Mouse (Mus musculus) thymus, adult 2 months (tissue): ENCODE data around the gene Rec8. TPM values are rescaled to one million over a fixed set of nuclear protein-coding genes. Genes with fewer than 3 reads are reported as not detected.

Source experiments
- DNase-seq: peaks from one replicate; pipeline ENCODE4 v3.0.0; 2021
- H3K27ac ChIP-seq: fragments of 200-500 bp; 2 replicates; pipeline ENCODE4 v1.5.1; 2012; ENCODE audit warnings: low read length, control low read depth; ENCODE audit not compliant: control insufficient read depth, insufficient read depth
- H3K27me3 ChIP-seq: fragments of 200-500 bp; 2 replicates; pipeline ENCODE4 v1.6.1; 2012; ENCODE audit warnings: mild to moderate bottlenecking, low read length, moderate library complexity, mixed read lengths; ENCODE audit not compliant: control insufficient read depth, insufficient read depth
- H3K36me3 ChIP-seq: fragments of 200-500 bp; 2 replicates; pipeline ENCODE4 v1.6.1; 2012; ENCODE audit warnings: mild to moderate bottlenecking, low read length, moderate library complexity; ENCODE audit not compliant: control insufficient read depth, insufficient read depth
- H3K4me1 ChIP-seq: fragments of 200-500 bp; replicated peaks from 2 replicates; pipeline ENCODE4 v1.6.1; 2012; ENCODE audit warnings: low read length; ENCODE audit not compliant: control insufficient read depth, insufficient read depth
- H3K4me3 ChIP-seq: fragments of 200-500 bp; 2 replicates; pipeline ENCODE4 v1.5.1; 2012; ENCODE audit warnings: mild to moderate bottlenecking, low read length, control low read depth, moderate library complexity; ENCODE audit not compliant: control insufficient read depth, insufficient read depth
- CTCF ChIP-seq: fragments of 200-500 bp; IDR thresholded peaks from 2 replicates; pipeline ENCODE4 v1.5.1; 2012; ENCODE audit warnings: mild to moderate bottlenecking, control low read depth, low read length, moderate library complexity, borderline replicate concordance; ENCODE audit not compliant: control insufficient read depth, poor library complexity, insufficient read depth; ENCODE audit errors: extremely low read depth
- POLR2A ChIP-seq: fragments of 200-500 bp; IDR thresholded peaks from 2 replicates; pipeline ENCODE4 v1.6.1; 2012; ENCODE audit warnings: mild to moderate bottlenecking, low read length, control low read depth, moderate library complexity; ENCODE audit not compliant: control insufficient read depth, poor library complexity, insufficient read depth; ENCODE audit errors: extremely low read depth
- WGBS: fragments of 180-500 bp; shearing (Covaris S2); methylation state at CpG from one replicate; pipeline ENCODE4 v1.1.7; 2018; 5-methylcytosine and 5-hydroxymethylcytosine counted together
- polyA plus RNA-seq: library from polyadenylated mRNA; depleted of rRNA; stranded (reverse); fragments of >200 nt; gene quantifications from 2 replicates; pipeline ENCODE4 v1.2.3, GENCODE M21; 2012

Rec8 gene
- polyA plus RNA-seq, 1 experiment = 2.9 TPM

- DNase-seq = peak; percentile 84
- under 1% methylated on average over 30 of the region's 33 CpGs for WGBS
These were observed 17.7 kb downstream of the Rec8 start, which contains the start of gene Ipo4 for GRCm38 (mm10) chr14:55635523-55636007. Gene Ipo4, minus strand, starts transcription at chr14:55635957.

GRCm38 (mm10) chr14:55637795-55638194 lies 20.0 kb downstream of the Rec8 start, which contains the start of gene Gm49378:
Gene Gm49378, minus strand, starts transcription at chr14:55637895.
- Histone ChIP-seq H3K4me1 (peaks cover 13% of the 10 kb centered on the region), H3K4me3 (no peak within 1 kb of the TSS), H3K27me3 (no peaks in the 10 kb centered on the region), H3K36me3 (no peaks in the 10 kb centered on the region; the same call in 1 of the 2 replicates), H3K27ac (no peak within 1 kb of the TSS)
- no peak for DNase-seq
- TF ChIP-seq POLR2A (no peak), CTCF (no peak)
- 95% methylated on average over 9 of the region's 9 CpGs for WGBS

More at GRCm38 (mm10) chr14:55635523-55636007, 17.7 kb downstream of the Rec8 start, which contains the start of gene Ipo4:
- no peaks in the 10 kb centered on the region for H3K27me3 ChIP-seq
- no peak within 1 kb of the TSS for H3K27ac ChIP-seq
- H3K4me3 ChIP-seq = peak within 1 kb of the TSS; percentile 51
- H3K4me1 ChIP-seq = peaks cover 6% of the 10 kb centered on the region
- TF ChIP-seq CTCF (no peak), POLR2A (peak; percentile 62; the same call in 1 of the 2 replicates)
- no peaks in the 10 kb centered on the region; the same call in 1 of the 2 replicates for H3K36me3 ChIP-seq

- Histone ChIP-seq H3K27me3 (no peaks in the 10 kb centered on the region), H3K4me1 (peaks cover 15% of the 10 kb centered on the region), H3K36me3 (no peaks in the 10 kb centered on the region; the same call in 1 of the 2 replicates), H3K27ac (no peak overlapping the region), H3K4me3 (no peak overlapping the region)
- TF ChIP-seq POLR2A (no peak), CTCF (no peak)
- DNase-seq = no peak
- 96% methylated on average over 14 of the region's 14 CpGs for WGBS
These were observed 23.0 kb downstream of the Rec8 start for GRCm38 (mm10) chr14:55640816-55641215.

GRCm38 (mm10) chr14:55641291-55641690 lies 23.5 kb downstream of the Rec8 start:
- Histone ChIP-seq H3K27me3 (no peaks in the 10 kb centered on the region), H3K27ac (no peak overlapping the region), H3K4me1 (peaks cover 15% of the 10 kb centered on the region), H3K4me3 (no peak overlapping the region), H3K36me3 (no peaks in the 10 kb centered on the region; the same call in 1 of the 2 replicates)
- DNase-seq = no peak
- 78% methylated on average over 13 of the region's 13 CpGs for WGBS
- no peak for TF ChIP-seq POLR2A
- TF ChIP-seq CTCF = no peak

- WGBS = 24% methylated on average over 8 of the region's 8 CpGs
- Histone ChIP-seq H3K27me3 (no peaks in the 10 kb centered on the region), H3K4me1 (peaks cover 15% of the 10 kb centered on the region), H3K27ac (no peak overlapping the region), H3K36me3 (no peaks in the 10 kb centered on the region; the same call in 1 of the 2 replicates), H3K4me3 (peak overlapping the region; percentile 65)
- DNase-seq = no peak
- no peak for TF ChIP-seq CTCF
- no peak for TF ChIP-seq POLR2A
These were observed 24.8 kb downstream of the Rec8 start for GRCm38 (mm10) chr14:55642679-55643059.

DNA sequence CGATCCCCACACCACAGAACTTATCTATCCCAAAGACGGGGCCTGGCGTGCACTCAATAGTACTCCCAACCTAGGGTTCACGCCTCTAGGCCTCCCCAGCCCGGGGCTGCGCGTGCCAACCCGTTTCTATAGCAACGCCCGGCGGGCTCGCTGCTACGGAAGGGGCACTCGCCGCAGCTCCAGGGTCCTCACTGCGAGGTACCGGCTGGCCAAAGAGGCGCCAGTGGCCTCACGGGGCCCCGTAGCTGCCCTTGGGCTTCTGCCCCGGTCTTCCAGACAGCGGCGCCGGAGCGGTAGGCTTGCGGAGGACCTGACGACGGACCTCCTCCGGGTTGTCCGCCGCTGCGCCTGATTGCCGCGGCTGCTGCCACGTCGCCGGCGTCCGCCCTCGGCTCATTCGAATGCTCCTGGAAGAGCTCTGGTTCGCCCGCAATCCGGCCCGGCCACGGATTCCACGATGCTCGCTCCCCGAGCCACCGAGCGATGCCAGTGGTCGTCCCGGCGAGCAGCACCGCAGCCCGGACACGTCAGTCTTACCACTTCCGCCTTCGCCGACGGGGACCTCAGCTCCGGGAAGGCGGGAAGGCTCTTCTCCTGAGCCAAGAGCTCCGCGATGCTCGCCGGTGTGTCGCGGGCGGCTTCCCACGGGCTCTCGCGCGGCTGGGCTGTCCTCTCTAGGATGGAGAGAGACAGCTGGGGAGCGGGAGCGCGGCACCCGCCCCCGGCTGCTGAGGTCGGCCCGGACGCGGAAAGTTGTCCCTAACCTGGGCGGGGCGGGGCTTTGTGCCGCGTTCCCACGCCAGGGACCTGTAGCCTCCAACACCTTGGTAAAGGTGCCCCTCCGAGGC lies 25.4 kb downstream of the Rec8 start, which contains the start of gene Tm9sf1:
Gene Tm9sf1 (minus strand): TSS at position 747 of the 848 bp plus-strand sequence.
- peaks cover 15% of the 10 kb centered on the region for H3K4me1 ChIP-seq
- H3K27ac ChIP-seq = peak within 1 kb of the TSS; percentile 31
- no peaks in the 10 kb centered on the region; the same call in 1 of the 2 replicates for H3K36me3 ChIP-seq
- H3K4me3 ChIP-seq = peak within 1 kb of the TSS; percentile 65
- TF ChIP-seq CTCF = peak; percentile 51; the same call in 1 of the 2 replicates
- TF ChIP-seq POLR2A = peak; percentile 56; the same call in 1 of the 2 replicates
- no peaks in the 10 kb centered on the region for H3K27me3 ChIP-seq
- under 1% methylated on average over 89 of the region's 89 CpGs for WGBS
- peak; percentile 83 for DNase-seq
